Mouse (Mus musculus): ENCODE data around the gene Ikbke. TPM values are rescaled to one million over a fixed set of nuclear protein-coding genes. Genes with fewer than 3 reads are reported as not detected.

Gene Ikbke
- total RNA-seq, 1 experiment: 4.2 TPM

DNA sequence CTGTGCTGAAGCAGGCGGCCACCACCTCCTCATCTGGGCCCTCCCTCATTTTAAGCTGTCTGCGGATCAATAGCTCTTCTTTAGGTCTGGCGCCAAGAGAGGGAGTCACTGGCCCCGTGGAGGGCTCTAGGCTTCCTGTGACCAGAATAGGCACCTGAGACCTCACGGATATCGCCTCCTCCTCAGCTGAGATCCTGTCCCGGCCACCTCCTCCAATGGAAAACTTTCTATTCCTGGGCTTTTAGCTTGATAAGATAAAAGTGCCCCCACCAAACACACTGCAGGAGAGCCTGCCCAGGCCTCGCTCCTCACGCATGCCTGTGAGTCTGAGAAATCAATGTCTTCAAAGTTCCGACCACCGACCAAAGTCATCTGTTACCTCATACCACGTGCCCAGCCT is 45.9 kb downstream of the Ikbke start:
- in situ Hi-C loops (cut with MboI; ENCODE audit: low sequenced_read_pairs in 2 of 2, unreplicated experiment in 2 of 2): no loop called here
- TF ChIP-seq MAFK (IDR thresholded peaks at IDR 0.05; ENCODE audit: insufficient read depth, low read depth, low read length): no peak
- TF ChIP-seq ZC3H11A (IDR thresholded peaks at IDR 0.05; ENCODE audit: borderline replicate concordance, low read depth, low read length): no peak
- TF ChIP-seq ZNF384 (IDR thresholded peaks at IDR 0.05; ENCODE audit: low read depth, low read length): no peak
- TF ChIP-seq CHD2 (IDR thresholded peaks at IDR 0.05; ENCODE audit: low read depth, low read length): no peak
- TF ChIP-seq HCFC1 (IDR thresholded peaks at IDR 0.05; ENCODE audit: borderline replicate concordance, insufficient read depth, low read length): no peak
- Histone ChIP-seq H3K36me3 (ENCODE audit: control insufficient read depth, insufficient read depth, low read length, poor library complexity, severe bottlenecking) (no peaks in the 10 kb centered on the region), H3K27ac (ENCODE audit: insufficient read depth, low read depth, low read length, poor library complexity, severe bottlenecking) (no peak overlapping the region), H3K4me3 (ENCODE audit: insufficient read depth in 1 of 2, low read depth in 1 of 2, low read length in 2 of 2, poor library complexity in 1 of 2, severe bottlenecking in 1 of 2) (no peak overlapping the region), H3K9me3 (ENCODE audit: control insufficient read depth, insufficient read depth, low read depth, low read length) (no peaks in the 10 kb centered on the region), H3K9ac (ENCODE audit: insufficient read depth, low read depth, low read length, poor library complexity, severe bottlenecking) (no peak overlapping the region), H3K4me1 (ENCODE audit: control insufficient read depth in 2 of 2, insufficient read depth in 2 of 2, low read length in 2 of 2, poor library complexity in 1 of 2) (no peaks in the 10 kb centered on the region)
- DNase-seq (ENCODE audit: low read depth, low spot score): no peak

- no peak for TF ChIP-seq ZC3H11A (IDR thresholded peaks at IDR 0.05; ENCODE audit: borderline replicate concordance, low read depth, low read length)
- TF ChIP-seq CHD2 (IDR thresholded peaks at IDR 0.05; ENCODE audit: low read depth, low read length): no peak
- no peak for TF ChIP-seq MAFK (IDR thresholded peaks at IDR 0.05; ENCODE audit: insufficient read depth, low read depth, low read length)
- no peak for TF ChIP-seq HCFC1 (IDR thresholded peaks at IDR 0.05; ENCODE audit: borderline replicate concordance, insufficient read depth, low read length)
- TF ChIP-seq ZNF384 (IDR thresholded peaks at IDR 0.05; ENCODE audit: low read depth, low read length): no peak
- DNase-seq (ENCODE audit: low read depth, low spot score): no peak
- no peak overlapping the region for H3K9ac ChIP-seq (ENCODE audit: insufficient read depth, low read depth, low read length, poor library complexity, severe bottlenecking)
- no peaks in the 10 kb centered on the region for H3K36me3 ChIP-seq (ENCODE audit: control insufficient read depth, insufficient read depth, low read length, poor library complexity, severe bottlenecking)
- in situ Hi-C loops (cut with MboI; ENCODE audit: low sequenced_read_pairs in 2 of 2, unreplicated experiment in 2 of 2): no loop called here
- H3K27ac ChIP-seq (ENCODE audit: insufficient read depth, low read depth, low read length, poor library complexity, severe bottlenecking): no peak overlapping the region
- no peaks in the 10 kb centered on the region for H3K4me1 ChIP-seq (ENCODE audit: control insufficient read depth in 2 of 2, insufficient read depth in 2 of 2, low read length in 2 of 2, poor library complexity in 1 of 2)
- no peaks in the 10 kb centered on the region for H3K9me3 ChIP-seq (ENCODE audit: control insufficient read depth, insufficient read depth, low read depth, low read length)
- no peak overlapping the region for H3K4me3 ChIP-seq (ENCODE audit: insufficient read depth in 1 of 2, low read depth in 1 of 2, low read length in 2 of 2, poor library complexity in 1 of 2, severe bottlenecking in 1 of 2)
These were observed 50.7 kb downstream of the Ikbke start for GRCm38 (mm10) chr1:131228659-131229058.

GRCm38 (mm10) chr1:131228225-131228624 is 51.2 kb downstream of the Ikbke start:
- no peak overlapping the region for H3K4me3 ChIP-seq (ENCODE audit: insufficient read depth in 1 of 2, low read depth in 1 of 2, low read length in 2 of 2, poor library complexity in 1 of 2, severe bottlenecking in 1 of 2)
- no peaks in the 10 kb centered on the region for H3K36me3 ChIP-seq (ENCODE audit: control insufficient read depth, insufficient read depth, low read length, poor library complexity, severe bottlenecking)
- H3K9ac ChIP-seq (ENCODE audit: insufficient read depth, low read depth, low read length, poor library complexity, severe bottlenecking): no peak overlapping the region
- TF ChIP-seq CHD2 (IDR thresholded peaks at IDR 0.05; ENCODE audit: low read depth, low read length) (no peak), ZC3H11A (IDR thresholded peaks at IDR 0.05; ENCODE audit: borderline replicate concordance, low read depth, low read length) (no peak), HCFC1 (IDR thresholded peaks at IDR 0.05; ENCODE audit: borderline replicate concordance, insufficient read depth, low read length) (no peak), MAFK (IDR thresholded peaks at IDR 0.05; ENCODE audit: insufficient read depth, low read depth, low read length) (no peak), ZNF384 (IDR thresholded peaks at IDR 0.05; ENCODE audit: low read depth, low read length) (peak; percentile 59; the same call in 1 of the 2 replicates)
- H3K27ac ChIP-seq (ENCODE audit: insufficient read depth, low read depth, low read length, poor library complexity, severe bottlenecking): no peak overlapping the region
- DNase-seq (ENCODE audit: low read depth, low spot score): no peak
- no peaks in the 10 kb centered on the region for H3K4me1 ChIP-seq (ENCODE audit: control insufficient read depth in 2 of 2, insufficient read depth in 2 of 2, low read length in 2 of 2, poor library complexity in 1 of 2)
- H3K9me3 ChIP-seq (ENCODE audit: control insufficient read depth, insufficient read depth, low read depth, low read length): no peaks in the 10 kb centered on the region
- in situ Hi-C loops (cut with MboI; ENCODE audit: low sequenced_read_pairs in 2 of 2, unreplicated experiment in 2 of 2): no loop called here

- DNase-seq (ENCODE audit: low read depth, low spot score): no peak
- no peaks in the 10 kb centered on the region for H3K9me3 ChIP-seq (ENCODE audit: control insufficient read depth, insufficient read depth, low read depth, low read length)
- in situ Hi-C loops (cut with MboI; ENCODE audit: low sequenced_read_pairs in 2 of 2, unreplicated experiment in 2 of 2): no loop called here
- TF ChIP-seq MAFK (IDR thresholded peaks at IDR 0.05; ENCODE audit: insufficient read depth, low read depth, low read length) (no peak), ZC3H11A (IDR thresholded peaks at IDR 0.05; ENCODE audit: borderline replicate concordance, low read depth, low read length) (no peak), CHD2 (IDR thresholded peaks at IDR 0.05; ENCODE audit: low read depth, low read length) (no peak)
- H3K4me3 ChIP-seq (ENCODE audit: insufficient read depth in 1 of 2, low read depth in 1 of 2, low read length in 2 of 2, poor library complexity in 1 of 2, severe bottlenecking in 1 of 2): no peak overlapping the region
- H3K27ac ChIP-seq (ENCODE audit: insufficient read depth, low read depth, low read length, poor library complexity, severe bottlenecking): no peak overlapping the region
- no peaks in the 10 kb centered on the region for H3K4me1 ChIP-seq (ENCODE audit: control insufficient read depth in 2 of 2, insufficient read depth in 2 of 2, low read length in 2 of 2, poor library complexity in 1 of 2)
- no peak overlapping the region for H3K9ac ChIP-seq (ENCODE audit: insufficient read depth, low read depth, low read length, poor library complexity, severe bottlenecking)
- no peaks in the 10 kb centered on the region for H3K36me3 ChIP-seq (ENCODE audit: control insufficient read depth, insufficient read depth, low read length, poor library complexity, severe bottlenecking)
These were observed 54.4 kb downstream of the Ikbke start for GRCm38 (mm10) chr1:131224848-131225471.

- H3K9ac ChIP-seq (ENCODE audit: insufficient read depth, low read depth, low read length, poor library complexity, severe bottlenecking): no peak overlapping the region
- H3K9me3 ChIP-seq (ENCODE audit: control insufficient read depth, insufficient read depth, low read depth, low read length): no peaks in the 10 kb centered on the region
- no peak for DNase-seq (ENCODE audit: low read depth, low spot score)
- no peak overlapping the region for H3K4me3 ChIP-seq (ENCODE audit: insufficient read depth in 1 of 2, low read depth in 1 of 2, low read length in 2 of 2, poor library complexity in 1 of 2, severe bottlenecking in 1 of 2)
- no peak overlapping the region for H3K27ac ChIP-seq (ENCODE audit: insufficient read depth, low read depth, low read length, poor library complexity, severe bottlenecking)
- TF ChIP-seq ZC3H11A (IDR thresholded peaks at IDR 0.05; ENCODE audit: borderline replicate concordance, low read depth, low read length): no peak
- no peaks in the 10 kb centered on the region for H3K36me3 ChIP-seq (ENCODE audit: control insufficient read depth, insufficient read depth, low read length, poor library complexity, severe bottlenecking)
- H3K4me1 ChIP-seq (ENCODE audit: control insufficient read depth in 2 of 2, insufficient read depth in 2 of 2, low read length in 2 of 2, poor library complexity in 1 of 2): no peaks in the 10 kb centered on the region
- in situ Hi-C loops (cut with MboI; ENCODE audit: low sequenced_read_pairs in 2 of 2, unreplicated experiment in 2 of 2): no loop called here
These were observed 56.1 kb downstream of the Ikbke start for GRCm38 (mm10) chr1:131223345-131223744.
